Mouse (Mus musculus): ENCODE results near the gene Ercc6. TPM values are rescaled to one million over a fixed set of nuclear protein-coding genes. Genes with fewer than 3 reads are reported as not detected.

The Ercc6 gene
- polyA plus RNA-seq, 1 experiment from 2014 or later = 31.8 TPM

GRCm38 (mm10) chr14:32522336-32522735, 9.0 kb downstream of the Ercc6 start:
- ATAC-seq (ENCODE audit: insufficient number of reproducible peaks, insufficient read depth, low FRiP score, low TSS enrichment) = no peak
- peaks cover 56% of the 10 kb centered on the region for H3K36me3 ChIP-seq
- WGBS = 74% methylated on average over 2 of the region's 2 CpGs

GRCm38 (mm10) chr14:32524071-32524470, 10.8 kb downstream of the Ercc6 start:
- no peak overlapping the region for H3K4me3 ChIP-seq
- H3K27ac ChIP-seq = no peak overlapping the region
- H3K9ac ChIP-seq = no peak overlapping the region
- no peak overlapping the region for H3K4me2 ChIP-seq (replicated peaks)
- H3K27me3 ChIP-seq = no peaks in the 10 kb centered on the region
- H3K9me3 ChIP-seq = no peaks in the 10 kb centered on the region
- WGBS = 52% methylated on average over 1 of the region's 1 CpGs
- ATAC-seq (ENCODE audit: insufficient number of reproducible peaks, insufficient read depth, low FRiP score, low TSS enrichment) = no peak
- no peaks in the 10 kb centered on the region for H3K4me1 ChIP-seq
- peaks cover 45% of the 10 kb centered on the region for H3K36me3 ChIP-seq

More at GRCm38 (mm10) chr14:32522336-32522735, 9.0 kb downstream of the Ercc6 start:
- Histone ChIP-seq H3K9ac (no peak overlapping the region), H3K4me3 (no peak overlapping the region), H3K27me3 (no peaks in the 10 kb centered on the region), H3K4me2 (replicated peaks) (no peak overlapping the region), H3K27ac (no peak overlapping the region), H3K4me1 (no peaks in the 10 kb centered on the region), H3K9me3 (no peaks in the 10 kb centered on the region)

GRCm38 (mm10) chr14:32525996-32526705, 12.8 kb downstream of the Ercc6 start:
- Histone ChIP-seq H3K27ac (no peak overlapping the region), H3K27me3 (no peaks in the 10 kb centered on the region), H3K9me3 (no peaks in the 10 kb centered on the region), H3K9ac (no peak overlapping the region), H3K4me1 (no peaks in the 10 kb centered on the region), H3K4me3 (no peak overlapping the region), H3K36me3 (peaks cover 25% of the 10 kb centered on the region), H3K4me2 (replicated peaks) (no peak overlapping the region)
- 76% methylated on average over 14 of the region's 14 CpGs for WGBS
- ATAC-seq (ENCODE audit: insufficient number of reproducible peaks, insufficient read depth, low FRiP score, low TSS enrichment) = no peak

GRCm38 (mm10) chr14:32527211-32527610, 13.9 kb downstream of the Ercc6 start:
- H3K4me1 ChIP-seq = no peaks in the 10 kb centered on the region
- H3K9me3 ChIP-seq = no peaks in the 10 kb centered on the region
- no peak for ATAC-seq (ENCODE audit: insufficient number of reproducible peaks, insufficient read depth, low FRiP score, low TSS enrichment)
- H3K27me3 ChIP-seq = no peaks in the 10 kb centered on the region
- peaks cover 24% of the 10 kb centered on the region for H3K36me3 ChIP-seq
- 94% methylated on average over 9 of the region's 9 CpGs for WGBS
- H3K9ac ChIP-seq = no peak overlapping the region
- no peak overlapping the region for H3K4me3 ChIP-seq
- no peak overlapping the region for H3K27ac ChIP-seq
- no peak overlapping the region for H3K4me2 ChIP-seq (replicated peaks)

- H3K9ac ChIP-seq = no peak overlapping the region
- peaks cover 8% of the 10 kb centered on the region; the same call in 1 of the 2 replicates for H3K4me1 ChIP-seq
- H3K4me2 ChIP-seq (replicated peaks) = no peak overlapping the region
- H3K27ac ChIP-seq = no peak overlapping the region
- no peaks in the 10 kb centered on the region for H3K9me3 ChIP-seq
- peaks cover 21% of the 10 kb centered on the region for H3K36me3 ChIP-seq
- H3K4me3 ChIP-seq = no peak overlapping the region
- WGBS = 93% methylated on average over 7 of the region's 7 CpGs
- H3K27me3 ChIP-seq = no peaks in the 10 kb centered on the region
- ATAC-seq (ENCODE audit: insufficient number of reproducible peaks, insufficient read depth, low FRiP score, low TSS enrichment) = no peak
These were observed 15.7 kb downstream of the Ercc6 start for GRCm38 (mm10) chr14:32529036-32529435.

GRCm38 (mm10) chr14:32530896-32531295, 17.6 kb downstream of the Ercc6 start:
- no peak overlapping the region for H3K27ac ChIP-seq
- no peak overlapping the region for H3K9ac ChIP-seq
- no peaks in the 10 kb centered on the region for H3K27me3 ChIP-seq
- peaks cover 27% of the 10 kb centered on the region for H3K36me3 ChIP-seq
- H3K4me1 ChIP-seq = peaks cover 8% of the 10 kb centered on the region; the same call in 1 of the 2 replicates
- no peak for ATAC-seq (ENCODE audit: insufficient number of reproducible peaks, insufficient read depth, low FRiP score, low TSS enrichment)
- 12% methylated on average over 2 of the region's 2 CpGs for WGBS
- H3K4me2 ChIP-seq (replicated peaks) = no peak overlapping the region
- no peak overlapping the region for H3K4me3 ChIP-seq
- no peaks in the 10 kb centered on the region for H3K9me3 ChIP-seq

- no peak overlapping the region for H3K9ac ChIP-seq
- H3K27me3 ChIP-seq = no peaks in the 10 kb centered on the region
- H3K4me1 ChIP-seq = peaks cover 8% of the 10 kb centered on the region; the same call in 1 of the 2 replicates
- 81% methylated on average over 3 of the region's 3 CpGs for WGBS
- H3K4me2 ChIP-seq (replicated peaks) = no peak overlapping the region
- H3K36me3 ChIP-seq = peaks cover 22% of the 10 kb centered on the region
- no peaks in the 10 kb centered on the region for H3K9me3 ChIP-seq
- ATAC-seq (ENCODE audit: insufficient number of reproducible peaks, insufficient read depth, low FRiP score, low TSS enrichment) = no peak
- no peak overlapping the region for H3K4me3 ChIP-seq
- H3K27ac ChIP-seq = no peak overlapping the region
These were observed 18.1 kb downstream of the Ercc6 start for GRCm38 (mm10) chr14:32531371-32531770.

GRCm38 (mm10) chr14:32532381-32533147, 19.2 kb downstream of the Ercc6 start:
- H3K9ac ChIP-seq = no peak overlapping the region
- H3K4me3 ChIP-seq = no peak overlapping the region
- H3K4me1 ChIP-seq = peaks cover 8% of the 10 kb centered on the region; the same call in 1 of the 2 replicates
- WGBS = 56% methylated on average over 7 of the region's 7 CpGs
- H3K4me2 ChIP-seq (replicated peaks) = no peak overlapping the region
- H3K9me3 ChIP-seq = no peaks in the 10 kb centered on the region
- H3K36me3 ChIP-seq = peaks cover 17% of the 10 kb centered on the region
- H3K27ac ChIP-seq = 0 out of 2 replicates have a peak overlapping the region, but pooled peaks have one; percentile 41
- no peak for ATAC-seq (ENCODE audit: insufficient number of reproducible peaks, insufficient read depth, low FRiP score, low TSS enrichment)
- no peaks in the 10 kb centered on the region for H3K27me3 ChIP-seq

GRCm38 (mm10) chr14:32533148-32533520, 19.8 kb downstream of the Ercc6 start:
- no peak overlapping the region for H3K4me2 ChIP-seq (replicated peaks)
- no peak for ATAC-seq (ENCODE audit: insufficient number of reproducible peaks, insufficient read depth, low FRiP score, low TSS enrichment)
- H3K27me3 ChIP-seq = no peaks in the 10 kb centered on the region
- 62% methylated on average over 3 of the region's 3 CpGs for WGBS
- H3K27ac ChIP-seq = no peak overlapping the region
- no peaks in the 10 kb centered on the region for H3K9me3 ChIP-seq
- peaks cover 8% of the 10 kb centered on the region; the same call in 1 of the 2 replicates for H3K4me1 ChIP-seq
- peaks cover 17% of the 10 kb centered on the region for H3K36me3 ChIP-seq
- no peak overlapping the region for H3K9ac ChIP-seq
- no peak overlapping the region for H3K4me3 ChIP-seq

GRCm38 (mm10) chr14:32533656-32534055, 20.3 kb downstream of the Ercc6 start:
- no peaks in the 10 kb centered on the region for H3K9me3 ChIP-seq
- no peak overlapping the region for H3K4me2 ChIP-seq (replicated peaks)
- no peaks in the 10 kb centered on the region for H3K27me3 ChIP-seq
- peaks cover 8% of the 10 kb centered on the region; the same call in 1 of the 2 replicates for H3K4me1 ChIP-seq
- H3K27ac ChIP-seq = no peak overlapping the region
- no peak overlapping the region for H3K4me3 ChIP-seq
- no peak for ATAC-seq (ENCODE audit: insufficient number of reproducible peaks, insufficient read depth, low FRiP score, low TSS enrichment)
- peaks cover 21% of the 10 kb centered on the region for H3K36me3 ChIP-seq
- H3K9ac ChIP-seq = no peak overlapping the region
- 79% methylated on average over 4 of the region's 4 CpGs for WGBS

- peaks cover 19% of the 10 kb centered on the region for H3K36me3 ChIP-seq
- no peak overlapping the region for H3K27ac ChIP-seq
- H3K4me2 ChIP-seq (replicated peaks) = no peak overlapping the region
- peaks cover 8% of the 10 kb centered on the region; the same call in 1 of the 2 replicates for H3K4me1 ChIP-seq
- WGBS = 69% methylated on average over 5 of the region's 5 CpGs
- no peaks in the 10 kb centered on the region for H3K9me3 ChIP-seq
- no peak for ATAC-seq (ENCODE audit: insufficient number of reproducible peaks, insufficient read depth, low FRiP score, low TSS enrichment)
- H3K4me3 ChIP-seq = no peak overlapping the region
- H3K9ac ChIP-seq = no peak overlapping the region
- no peaks in the 10 kb centered on the region for H3K27me3 ChIP-seq
These were observed 20.8 kb downstream of the Ercc6 start for GRCm38 (mm10) chr14:32534137-32534536.

GRCm38 (mm10) chr14:32536763-32537162, 23.4 kb downstream of the Ercc6 start:
- Histone ChIP-seq H3K4me3 (no peak overlapping the region), H3K9ac (no peak overlapping the region), H3K9me3 (no peaks in the 10 kb centered on the region), H3K4me2 (replicated peaks) (no peak overlapping the region), H3K36me3 (peaks cover 23% of the 10 kb centered on the region), H3K27me3 (no peaks in the 10 kb centered on the region), H3K27ac (no peak overlapping the region), H3K4me1 (peaks cover 8% of the 10 kb centered on the region; the same call in 1 of the 2 replicates)
- ATAC-seq (ENCODE audit: insufficient number of reproducible peaks, insufficient read depth, low FRiP score, low TSS enrichment) = no peak
- WGBS = 76% methylated on average over 9 of the region's 9 CpGs
